Comparison of ENCODE assay signal across 25 mouse cellular contexts in the genomic region with DNA sequence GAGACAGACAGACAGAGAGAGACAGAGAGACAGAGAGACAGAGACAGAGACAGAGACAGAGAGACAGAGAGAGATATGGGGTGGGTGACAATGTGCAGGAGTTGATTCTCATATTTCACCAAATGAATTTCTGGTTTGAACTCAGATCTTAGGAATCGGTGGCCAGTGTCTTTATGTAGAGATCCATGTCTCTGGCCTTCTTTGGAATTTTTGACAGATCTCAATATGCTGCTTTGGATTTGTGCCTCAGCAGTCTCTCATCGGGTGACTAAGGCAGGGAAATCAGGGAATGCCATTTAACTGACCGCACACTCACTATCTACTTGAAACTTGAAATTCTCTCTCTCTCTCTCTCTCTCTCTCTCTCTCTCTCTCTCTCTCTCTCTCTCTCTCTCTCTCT.
DNase-seq lines count a peak whose midpoint lies in the region; ATAC-seq and TF ChIP-seq lines count a peak whose summit lies in the region.
"Had no signal": no experiment of that assay in that cellular context is flagged by ENCODE, and none has a peak within 500 bp of the region (broad histone marks: within the 10 kb centered on the region; RNA-seq: fewer than 3 reads in every experiment).

No protein-coding gene starts in this region.

- no peak for ATAC-seq in heart, embryonic 15.5 days (replicated peaks; ENCODE audit: insufficient number of reproducible peaks, insufficient read depth, low FRiP score, low read depth)
- ATAC-seq in lung, postnatal 0 days: no peak
- ATAC-seq: CD4-positive, CD25-positive, alpha-beta regulatory T cell, adult 4 months; intestine, postnatal 0 days; liver, postnatal 0 days; Patski had no signal

- H3K27me3 ChIP-seq in heart, embryonic 15.5 days: no peaks in the 10 kb centered on the region
- H3K27me3 ChIP-seq in lung, postnatal 0 days (replicated peaks; ENCODE audit: insufficient read depth, low read length): no peaks in the 10 kb centered on the region
- H3K27me3 ChIP-seq: embryonic facial prominence, embryonic 15.5 days; kidney, embryonic 15.5 days; megakaryocyte, embryonic 14.5 days; Patski; stomach, embryonic 15.5 days had no signal

- 34% methylated on average over 3 of the region's 3 CpGs for WGBS in heart, embryonic 15.5 days
- 56% methylated on average over 3 of the region's 3 CpGs for WGBS in lung, postnatal 0 days

- H3K9ac ChIP-seq in heart, embryonic 15.5 days: no peak overlapping the region
- H3K9ac ChIP-seq in lung, postnatal 0 days (replicated peaks; ENCODE audit: low read depth): no peak overlapping the region
- H3K9ac ChIP-seq: embryonic facial prominence, embryonic 15.5 days; kidney, embryonic 15.5 days; liver, postnatal 0 days; stomach, embryonic 15.5 days had no signal

- intact Hi-C loops in heart, postnatal 10 days (cut with DNase I): no loop called here

- no peak for TF ChIP-seq EP300 in lung, postnatal 0 days (IDR thresholded peaks at IDR 0.05)

- no peak for TF ChIP-seq CTCF in lung, postnatal 0 days (IDR thresholded peaks at IDR 0.05)

- no peaks in the 10 kb centered on the region for H3K36me3 ChIP-seq in heart, embryonic 15.5 days
- H3K36me3 ChIP-seq in lung, postnatal 0 days (ENCODE audit: insufficient read depth, low read length): no peaks in the 10 kb centered on the region
- H3K36me3 ChIP-seq: embryonic facial prominence, embryonic 15.5 days; kidney, embryonic 15.5 days; stomach, embryonic 15.5 days had no signal

- peak overlapping the region; percentile 27; the same call in 1 of the 2 replicates for H3K27ac ChIP-seq in heart, embryonic 15.5 days
- H3K27ac ChIP-seq in lung, postnatal 0 days (ENCODE audit: low read length): no peak overlapping the region
- H3K27ac ChIP-seq: embryonic facial prominence, embryonic 15.5 days; kidney, embryonic 15.5 days; left cerebral cortex, adult 2 months; stomach, embryonic 15.5 days had no signal

- peak; percentile 14 for DNase-seq in cerebellum, adult 18-20 months
- no peak for DNase-seq in cerebellum, adult 11 months
- no peak for DNase-seq in heart, postnatal 10 days
- DNase-seq in lung, postnatal 0 days (ENCODE audit: low spot score): peak; percentile 17
- DNase-seq in lung, adult 18-20 months: no peak
- DNase-seq in 3T3-L1 (ENCODE audit: low read depth, low spot score) (peak; percentile 17), adipocyte (ENCODE audit: low spot score) (no peak)
- DNase-seq: adrenal gland, postnatal 14 days; layer of hippocampus, adult 9-11 months; liver; liver, postnatal 0 days; retina, postnatal 1 day; thymus, adult 18-20 months; thymus, postnatal 4 days had no signal

- H3K4me1 ChIP-seq in heart, embryonic 15.5 days (replicated peaks): peaks cover 17% of the 10 kb centered on the region
- H3K4me1 ChIP-seq in lung, postnatal 0 days (ENCODE audit: insufficient read depth, low read depth, low read length): no peaks in the 10 kb centered on the region
- H3K4me1 ChIP-seq: megakaryocyte, embryonic 14.5 days had no signal

- H3K4me2 ChIP-seq in heart, embryonic 15.5 days: no peak overlapping the region
- H3K4me2 ChIP-seq in lung, postnatal 0 days (replicated peaks; ENCODE audit: low read depth, low read length): no peak overlapping the region
- H3K4me2 ChIP-seq: embryonic facial prominence, embryonic 15.5 days; heart, embryonic 11.5 days; kidney, embryonic 15.5 days; stomach, embryonic 15.5 days had no signal

- no peaks in the 10 kb centered on the region for H3K9me3 ChIP-seq in heart, embryonic 15.5 days (replicated peaks)
- no peaks in the 10 kb centered on the region for H3K9me3 ChIP-seq in lung, postnatal 0 days (ENCODE audit: low read length)
- H3K9me3 ChIP-seq: embryonic facial prominence, embryonic 15.5 days; kidney, embryonic 15.5 days; stomach, embryonic 15.5 days had no signal

- no peak overlapping the region for H3K4me3 ChIP-seq in heart, embryonic 15.5 days
- H3K4me3 ChIP-seq in lung, postnatal 0 days (ENCODE audit: low read depth, low read length): no peak overlapping the region
- H3K4me3 ChIP-seq: embryonic facial prominence, embryonic 15.5 days; kidney, embryonic 15.5 days; left cerebral cortex, adult 2 months; megakaryocyte, embryonic 14.5 days; myocyte; stomach, embryonic 15.5 days had no signal

Comparison
In these comparisons a context has a peak if more than half of its experiments do, and no peak if none do; other contexts are left out.
1. DNase-seq: peak in cerebellum, adult 18-20 months (2 of 2), lung, postnatal 0 days (single experiment) and 3T3-L1 (single experiment); none in cerebellum, adult 11 months (single experiment), heart, postnatal 10 days (0 of 2), lung, adult 18-20 months (0 of 2) and adipocyte (single experiment).